Mouse (Mus musculus): ENCODE results near the gene Npas1. TPM values are rescaled to one million over a fixed set of nuclear protein-coding genes. Genes with fewer than 3 reads are reported as not detected.

The Npas1 gene
- total and polyA plus RNA-seq, 3 experiments, result 0.08 to 1.3 TPM; not detected in 1

- no peak overlapping the region for H3K27ac ChIP-seq (ENCODE audit: control insufficient read depth, low read depth, low read length)
- TF ChIP-seq TBP (IDR thresholded peaks at IDR 0.05; ENCODE audit: low read depth, low read length) (no peak), SIN3A (IDR thresholded peaks at IDR 0.05; ENCODE audit: low read length) (no peak), SMC3 (IDR thresholded peaks at IDR 0.05; ENCODE audit: low read depth, low read length) (no peak), GATA1 (IDR thresholded peaks at IDR 0.05; ENCODE audit: low read depth, low read length) (no peak), CHD2 (IDR thresholded peaks at IDR 0.05; ENCODE audit: low read length) (no peak), ZC3H11A (IDR thresholded peaks at IDR 0.05; ENCODE audit: low read depth, low read length) (no peak), CTCF (IDR thresholded peaks at IDR 0.05 in 2 of 3, conservative IDR thresholded peaks at IDR 0.05 in 1 of 3; ENCODE audit: control insufficient read depth in 1 of 3, insufficient read depth in 1 of 3, low read depth in 2 of 3, low read length in 3 of 3, poor library complexity in 1 of 3, severe bottlenecking in 1 of 3) (no peak)
- no peak overlapping the region for H3K9ac ChIP-seq (ENCODE audit: control insufficient read depth, low read depth, low read length, poor library complexity, severe bottlenecking)
- peaks cover 0 to 5% of the 10 kb centered on the region in 2 experiments; a peak in 2 of 4 replicates for H3K36me3 ChIP-seq (ENCODE audit: control insufficient read depth in 1 of 2, insufficient read depth in 2 of 2, low read length in 2 of 2)
- DNase-seq (ENCODE audit: low read depth, low spot score), result no peak
- H3K9me3 ChIP-seq (replicated peaks; ENCODE audit: insufficient read depth, low read length), result no peaks in the 10 kb centered on the region
- no peaks in the 10 kb centered on the region for H3K27me3 ChIP-seq (ENCODE audit: control insufficient read depth in 1 of 2, insufficient read depth in 2 of 2, low read length in 2 of 2)
- no peaks in the 10 kb centered on the region; the same call in none of the 2 replicates for H3K79me2 ChIP-seq (ENCODE audit: control insufficient read depth, insufficient read depth, low read length, poor library complexity)
- H3K4me3 ChIP-seq (ENCODE audit: control insufficient read depth in 1 of 2, insufficient read depth in 1 of 2, low read depth in 2 of 2, low read length in 2 of 2), result no peak overlapping the region
- H3K4me1 ChIP-seq (ENCODE audit: control insufficient read depth in 1 of 2, insufficient read depth in 2 of 2, low read length in 2 of 2), result peaks cover 1 to 13% of the 10 kb centered on the region in 2 experiments; a peak in 3 of 4 replicates
Observed at GRCm38 (mm10) chr7:16455016-16455415, 22.5 kb downstream of the Npas1 start.

GRCm38 (mm10) chr7:16453118-16453711 lies 24.3 kb downstream of the Npas1 start:
- H3K27me3 ChIP-seq (ENCODE audit: control insufficient read depth in 1 of 2, insufficient read depth in 2 of 2, low read length in 2 of 2), result no peaks in the 10 kb centered on the region
- H3K79me2 ChIP-seq (ENCODE audit: control insufficient read depth, insufficient read depth, low read length, poor library complexity), result no peaks in the 10 kb centered on the region; the same call in none of the 2 replicates
- H3K9ac ChIP-seq (ENCODE audit: control insufficient read depth, low read depth, low read length, poor library complexity, severe bottlenecking), result peak overlapping the region; percentile 72
- peak; percentile 89 for DNase-seq (ENCODE audit: low read depth, low spot score)
- peak overlapping the region; percentile 62 to 82 for H3K4me3 ChIP-seq (ENCODE audit: control insufficient read depth in 1 of 2, insufficient read depth in 1 of 2, low read depth in 2 of 2, low read length in 2 of 2)
- peak overlapping the region; percentile 42 for H3K27ac ChIP-seq (ENCODE audit: control insufficient read depth, low read depth, low read length)
- peaks cover 0 to 5% of the 10 kb centered on the region in 2 experiments; a peak in 2 of 4 replicates for H3K36me3 ChIP-seq (ENCODE audit: control insufficient read depth in 1 of 2, insufficient read depth in 2 of 2, low read length in 2 of 2)
- H3K9me3 ChIP-seq (replicated peaks; ENCODE audit: insufficient read depth, low read length), result no peaks in the 10 kb centered on the region
- TF ChIP-seq RCOR1 (IDR thresholded peaks at IDR 0.05; ENCODE audit: low read depth, low read length), result peak; percentile 50; the same call in 1 of the 2 replicates
- TF ChIP-seq NELFE (IDR thresholded peaks at IDR 0.05; ENCODE audit: low read depth, low read length), result peak; percentile 37; the same call in 1 of the 2 replicates
- TF ChIP-seq POLR2A (IDR thresholded peaks at IDR 0.05; ENCODE audit: control insufficient read depth in 1 of 2, insufficient read depth in 1 of 2, low read depth in 1 of 2, low read length in 2 of 2, poor library complexity in 1 of 2), result peak; percentile 50; a peak in 2 of 4 replicates
- no peak for TF ChIP-seq ZMIZ1 (IDR thresholded peaks at IDR 0.05; ENCODE audit: low read depth, low read length)
- TF ChIP-seq ELF1 (IDR thresholded peaks at IDR 0.05; ENCODE audit: low read depth, low read length), result 0 out of 2 replicates have a peak, but pooled peaks have one; percentile 15
- peaks cover 1 to 13% of the 10 kb centered on the region in 2 experiments; a peak in 3 of 4 replicates for H3K4me1 ChIP-seq (ENCODE audit: control insufficient read depth in 1 of 2, insufficient read depth in 2 of 2, low read length in 2 of 2)

GRCm38 (mm10) chr7:16452587-16453073 lies 24.9 kb downstream of the Npas1 start, which contains the start of gene Tmem160:
Tmem160 (plus strand) TSS chr7:16452779.
- Histone ChIP-seq H3K4me1 (ENCODE audit: control insufficient read depth in 1 of 2, insufficient read depth in 2 of 2, low read length in 2 of 2) (peaks cover 1 to 13% of the 10 kb centered on the region in 2 experiments; a peak in 3 of 4 replicates), H3K9me3 (replicated peaks; ENCODE audit: insufficient read depth, low read length) (no peaks in the 10 kb centered on the region), H3K27ac (ENCODE audit: control insufficient read depth, low read depth, low read length) (peak within 1 kb of the TSS; percentile 61), H3K79me2 (ENCODE audit: control insufficient read depth, insufficient read depth, low read length, poor library complexity) (no peaks in the 10 kb centered on the region; the same call in none of the 2 replicates), H3K4me3 (ENCODE audit: control insufficient read depth in 1 of 2, insufficient read depth in 1 of 2, low read depth in 2 of 2, low read length in 2 of 2) (peak within 1 kb of the TSS; percentile 62 to 82), H3K27me3 (ENCODE audit: control insufficient read depth in 1 of 2, insufficient read depth in 2 of 2, low read length in 2 of 2) (no peaks in the 10 kb centered on the region), H3K36me3 (ENCODE audit: control insufficient read depth in 1 of 2, insufficient read depth in 2 of 2, low read length in 2 of 2) (peaks cover 0 to 5% of the 10 kb centered on the region in 2 experiments; a peak in 2 of 4 replicates), H3K9ac (ENCODE audit: control insufficient read depth, low read depth, low read length, poor library complexity, severe bottlenecking) (peak within 1 kb of the TSS; percentile 72)
- no peak for TF ChIP-seq MAFK (IDR thresholded peaks at IDR 0.05; ENCODE audit: borderline replicate concordance, low read depth, low read length)
- TF ChIP-seq SIN3A (IDR thresholded peaks at IDR 0.05; ENCODE audit: low read length), result peak; percentile 80
- no peak for TF ChIP-seq UBTF (IDR thresholded peaks at IDR 0.05; ENCODE audit: borderline replicate concordance, insufficient read depth, low read depth, low read length)
- no peak for TF ChIP-seq CHD1 (IDR thresholded peaks at IDR 0.05; ENCODE audit: low read depth, low read length)
- TF ChIP-seq ZMIZ1 (IDR thresholded peaks at IDR 0.05; ENCODE audit: low read depth, low read length), result no peak
- no peak for TF ChIP-seq JUND (IDR thresholded peaks at IDR 0.05; ENCODE audit: low read depth, low read length)
- TF ChIP-seq MYC (IDR thresholded peaks at IDR 0.05; ENCODE audit: low read depth, low read length), result peak; percentile 38; the same call in 1 of the 2 replicates
- peak; percentile 39; the same call in 1 of the 2 replicates for TF ChIP-seq GATA1 (IDR thresholded peaks at IDR 0.05; ENCODE audit: low read depth, low read length)
- peak; percentile 69 for TF ChIP-seq CHD2 (IDR thresholded peaks at IDR 0.05; ENCODE audit: low read length)
- TF ChIP-seq ZC3H11A (IDR thresholded peaks at IDR 0.05; ENCODE audit: low read depth, low read length), result no peak
- 0 out of 2 replicates have a peak, but pooled peaks have one; percentile 59 for TF ChIP-seq TBP (IDR thresholded peaks at IDR 0.05; ENCODE audit: low read depth, low read length)
- TF ChIP-seq HCFC1 (IDR thresholded peaks at IDR 0.05; ENCODE audit: low read depth, low read length), result peak; percentile 99
- peak; percentile 81 for TF ChIP-seq ELF1 (IDR thresholded peaks at IDR 0.05; ENCODE audit: low read depth, low read length)
- DNase-seq (ENCODE audit: low read depth, low spot score), result peak; percentile 98
